ENCODE assay signal across 8 mouse cellular contexts in the genomic region with DNA sequence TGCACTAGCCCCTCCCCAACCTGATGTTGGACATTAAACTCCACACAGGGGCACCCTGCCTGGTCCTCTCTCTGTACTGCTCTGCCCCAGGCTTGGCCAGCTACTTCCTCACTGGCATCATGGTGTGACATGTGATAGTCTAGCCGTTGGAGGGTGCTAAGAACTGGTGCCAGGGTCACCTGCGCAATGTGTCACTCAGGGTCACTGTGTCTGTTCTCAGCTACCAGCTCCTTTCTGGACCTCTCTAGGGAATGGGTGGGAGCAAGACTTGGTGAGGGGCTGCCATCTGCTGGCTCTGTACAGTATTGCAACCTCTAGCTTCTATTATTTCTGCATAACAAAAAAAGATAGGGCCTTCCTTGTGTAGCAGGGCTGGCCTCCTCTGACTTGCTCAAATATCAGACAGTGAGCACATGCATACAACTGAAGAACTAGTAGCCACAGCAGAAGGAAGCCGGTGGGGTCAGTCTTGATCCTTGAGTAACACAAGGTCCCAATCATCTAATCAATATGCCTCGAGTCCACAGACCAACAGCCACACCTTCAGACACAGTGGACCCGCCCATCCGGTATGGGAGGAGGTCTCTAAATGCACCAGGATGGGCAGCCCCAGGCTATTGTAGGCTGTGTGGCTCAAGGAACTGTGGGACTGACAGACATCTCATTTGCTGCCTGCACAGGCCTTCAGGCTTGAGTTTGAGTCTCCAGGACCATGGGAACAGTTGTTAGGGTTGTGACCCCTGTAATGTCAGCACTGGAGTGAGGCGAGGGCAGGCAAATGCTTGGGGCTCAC. TPM values are rescaled to one million over a fixed set of nuclear protein-coding genes. Genes with fewer than 3 reads are reported as not detected.
DNase-seq lines count a peak whose midpoint lies in the region; ATAC-seq and TF ChIP-seq lines count a peak whose summit lies in the region.

No protein-coding gene starts in this region.

- ATAC-seq in G1E (ENCODE audit: extremely low read depth, insufficient number of reproducible peaks, low FRiP score, poor library complexity, severe bottlenecking), result peak; percentile 45; the same call in 1 of the 2 replicates
- peak; percentile 76 for ATAC-seq in forebrain, embryonic 13.5 days

- no peak overlapping the region for H3K27ac ChIP-seq in forebrain, embryonic 13.5 days
- no peak overlapping the region for H3K27ac ChIP-seq in layer of hippocampus, adult 2 months

- 84% methylated on average over 7 of the region's 7 CpGs for WGBS in forebrain, embryonic 13.5 days
- 62% methylated on average over 7 of the region's 7 CpGs for WGBS in lung, adult 2 months

- DNase-seq in G1E (ENCODE audit: low spot score), result peak; percentile 74
- peak; percentile 73 for DNase-seq in c-Kit-positive CD71-positive TER-119-positive erythroid progenitor cells, embryonic 14.5 days (ENCODE audit: low spot score)
- DNase-seq in heart, postnatal 4 days, result peak; percentile 79
- DNase-seq in layer of hippocampus, adult 2 months (ENCODE audit: low spot score in 2 of 2), result peak; percentile 74 to 80
- peak; percentile 74 for DNase-seq in lung, adult 2 months
- DNase-seq in ovary, postnatal 14 days (ENCODE audit: low spot score), result peak; percentile 71
- peak; percentile 31 to 71 for DNase-seq in thymus, postnatal 10 days (ENCODE audit: low spot score in 2 of 2)

- peaks cover 13% of the 10 kb centered on the region; the same call in 1 of the 2 replicates for H3K4me1 ChIP-seq in G1E (ENCODE audit: insufficient read depth, low read depth, low read length)
- no peaks in the 10 kb centered on the region for H3K4me1 ChIP-seq in forebrain, embryonic 13.5 days
- no peaks in the 10 kb centered on the region for H3K4me1 ChIP-seq in lung, adult 2 months (ENCODE audit: control insufficient read depth, insufficient read depth, low read length)

- no peak overlapping the region for H3K4me2 ChIP-seq in forebrain, embryonic 13.5 days

- peak overlapping the region; percentile 26; the same call in 1 of the 2 replicates for H3K9ac ChIP-seq in forebrain, embryonic 13.5 days

- no peak for TF ChIP-seq POLR2A in lung, adult 2 months (IDR thresholded peaks at IDR 0.05; ENCODE audit: borderline replicate concordance, extremely low read depth, low read depth, low read length)

- H3K4me3 ChIP-seq in G1E (ENCODE audit: low read depth, low read length), result no peak overlapping the region
- no peak overlapping the region for H3K4me3 ChIP-seq in forebrain, embryonic 13.5 days
- no peak overlapping the region for H3K4me3 ChIP-seq in layer of hippocampus, adult 2 months
- no peak overlapping the region for H3K4me3 ChIP-seq in lung, adult 2 months (replicated peaks; ENCODE audit: extremely low read depth, low read depth, low read length)

- H3K27me3 ChIP-seq in G1E (ENCODE audit: insufficient read depth, low read length), result no peaks in the 10 kb centered on the region; the same call in 1 of the 2 replicates
- no peaks in the 10 kb centered on the region for H3K27me3 ChIP-seq in forebrain, embryonic 13.5 days

- peak; percentile 81 for TF ChIP-seq CTCF in G1E (IDR thresholded peaks at IDR 0.05; ENCODE audit: low read depth, low read length)
- TF ChIP-seq CTCF in layer of hippocampus, adult 2 months (conservative IDR thresholded peaks at IDR 0.05), result peak; percentile 93
- TF ChIP-seq CTCF in lung, adult 2 months (IDR thresholded peaks at IDR 0.05; ENCODE audit: insufficient read depth, low read length), result peak; percentile 88

- peaks cover 65% of the 10 kb centered on the region for H3K36me3 ChIP-seq in G1E (replicated peaks)
- H3K36me3 ChIP-seq in forebrain, embryonic 13.5 days (ENCODE audit: poor library complexity, severe bottlenecking), result peaks cover 62% of the 10 kb centered on the region

- no peaks in the 10 kb centered on the region; the same call in 1 of the 2 replicates for H3K9me3 ChIP-seq in G1E (replicated peaks)
- H3K9me3 ChIP-seq in forebrain, embryonic 13.5 days (replicated peaks), result no peaks in the 10 kb centered on the region

RNA-seq across cellular contexts. Expression of a gene that starts 12.5 kb away (rescaled TPM):
- 13.1 and 15.9 TPM in 2 replicates for total RNA-seq in G1E (2014; fragmentation: Nextera tagmentation)
- total RNA-seq in G1E (2017), result 19.0 and 23.6 TPM in 2 replicates
- 81.6 and 95.0 TPM in 2 replicates for polyA plus RNA-seq in G1E (2012)
- 55.8 and 60.5 TPM in 2 replicates for polyA plus RNA-seq in forebrain, embryonic 13.5 days (2015; fragmentation: Nextera tagmentation; extraction: Ambion mirVana)
- 10 to 100 TPM; 14.5 to 15.5 TPM for total RNA-seq in heart, postnatal 4 days (2021)
- 10 to 100 TPM; 52.0 to 52.6 TPM for total RNA-seq in layer of hippocampus, adult 2 months (2021)
- polyA plus RNA-seq in lung, adult 2 months (2012; rRNA removed), result 31.7 and 59.6 TPM in 2 replicates

RNA-seq across cellular contexts. Expression of a gene that starts 16.3 kb away (rescaled TPM):
- total RNA-seq in G1E (2014; fragmentation: Nextera tagmentation) (not detected in 2 replicates), G1E (2017) (0.29 TPM in 1 of 2 replicates, not detected in the other)
- polyA plus RNA-seq in G1E (2012), result not detected in 2 replicates
- polyA plus RNA-seq in forebrain, embryonic 13.5 days (2015; fragmentation: Nextera tagmentation; extraction: Ambion mirVana), result 0.30 and 0.42 TPM in 2 replicates
- 1 to 10 TPM; 1.8 to 2.3 TPM for total RNA-seq in heart, postnatal 4 days (2021)
- under 1 TPM; 0.20 to 0.66 TPM for total RNA-seq in layer of hippocampus, adult 2 months (2021)
- polyA plus RNA-seq in lung, adult 2 months (2012; rRNA removed), result 0.15 and 0.47 TPM in 2 replicates

RNA-seq across cellular contexts. Expression of a gene that starts 22.4 kb away (rescaled TPM):
- 69.9 and 71.1 TPM in 2 replicates for total RNA-seq in G1E (2014; fragmentation: Nextera tagmentation)
- total RNA-seq in G1E (2017), result 52.4 and 56.2 TPM in 2 replicates
- polyA plus RNA-seq in G1E (2012), result 178 and 186 TPM in 2 replicates
- polyA plus RNA-seq in forebrain, embryonic 13.5 days (2015; fragmentation: Nextera tagmentation; extraction: Ambion mirVana), result 273 and 305 TPM in 2 replicates
- total RNA-seq in heart, postnatal 4 days (2021), result 100 to 1,000 TPM; 102 to 103 TPM
- total RNA-seq in layer of hippocampus, adult 2 months (2021), result 100 to 1,000 TPM; 176 TPM
- 182 and 183 TPM in 2 replicates for polyA plus RNA-seq in lung, adult 2 months (2012; rRNA removed)

RNA-seq across cellular contexts. Expression of a gene that starts 23.4 kb away (rescaled TPM):
- total RNA-seq in G1E (2014; fragmentation: Nextera tagmentation) (35.9 and 52.2 TPM in 2 replicates), G1E (2017) (63.5 and 76.7 TPM in 2 replicates)
- 272 and 393 TPM in 2 replicates for polyA plus RNA-seq in G1E (2012)
- polyA plus RNA-seq in forebrain, embryonic 13.5 days (2015; fragmentation: Nextera tagmentation; extraction: Ambion mirVana), result 200 and 211 TPM in 2 replicates
- 100 to 1,000 TPM; 134 to 141 TPM for total RNA-seq in heart, postnatal 4 days (2021)
- 100 to 1,000 TPM; 132 to 139 TPM for total RNA-seq in layer of hippocampus, adult 2 months (2021)
- 147 and 176 TPM in 2 replicates for polyA plus RNA-seq in lung, adult 2 months (2012; rRNA removed)

RNA-seq across cellular contexts. Expression of a gene that starts 45.1 kb away (rescaled TPM):
- total RNA-seq in G1E (2014; fragmentation: Nextera tagmentation) (2.8 and 3.4 TPM in 2 replicates), G1E (2017) (7.4 and 9.9 TPM in 2 replicates)
- polyA plus RNA-seq in G1E (2012), result 8.2 and 9.6 TPM in 2 replicates
- polyA plus RNA-seq in forebrain, embryonic 13.5 days (2015; fragmentation: Nextera tagmentation; extraction: Ambion mirVana), result 33.4 and 37.8 TPM in 2 replicates
- total RNA-seq in heart, postnatal 4 days (2021), result 1 to 10 TPM; 7.6 to 7.8 TPM
- 10 to 100 TPM; 60.8 to 66.1 TPM for total RNA-seq in layer of hippocampus, adult 2 months (2021)
- polyA plus RNA-seq in lung, adult 2 months (2012; rRNA removed), result 44.2 and 46.9 TPM in 2 replicates
